Mouse (Mus musculus): ENCODE measurements around the gene Fam19a4.
"Not testable (repeated sequence)": the region's sequence is repeated elsewhere in the genome, so short reads cannot be mapped to it uniquely, and the experiment has no call there.

Gene Fam19a4

DNA sequence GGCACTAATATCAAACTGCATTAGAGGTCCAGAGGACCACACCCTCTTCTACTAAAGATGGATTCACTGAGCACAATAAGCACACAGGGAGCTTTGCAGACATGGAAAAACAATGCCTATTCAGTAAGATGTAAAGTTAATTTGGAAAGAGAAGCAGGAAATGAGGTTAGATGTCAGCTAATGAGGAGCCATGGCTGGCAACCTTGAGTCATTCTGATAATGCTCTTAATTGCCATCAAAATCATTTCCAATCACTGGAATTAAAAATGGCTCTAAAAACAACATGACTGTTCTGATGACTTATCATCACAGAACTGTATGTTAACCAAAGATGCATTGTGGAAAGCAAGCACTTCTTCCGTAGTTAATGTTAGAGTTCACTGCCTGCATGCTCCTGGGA lies 68.5 kb downstream of the Fam19a4 start:
- in situ Hi-C loops (cut with MboI; ENCODE audit: low sequenced_read_pairs), result loop anchor here (25.0 kb wide), 1 partner anchor 1529 kb away; no protein-coding TSS in a partner anchor

DNA sequence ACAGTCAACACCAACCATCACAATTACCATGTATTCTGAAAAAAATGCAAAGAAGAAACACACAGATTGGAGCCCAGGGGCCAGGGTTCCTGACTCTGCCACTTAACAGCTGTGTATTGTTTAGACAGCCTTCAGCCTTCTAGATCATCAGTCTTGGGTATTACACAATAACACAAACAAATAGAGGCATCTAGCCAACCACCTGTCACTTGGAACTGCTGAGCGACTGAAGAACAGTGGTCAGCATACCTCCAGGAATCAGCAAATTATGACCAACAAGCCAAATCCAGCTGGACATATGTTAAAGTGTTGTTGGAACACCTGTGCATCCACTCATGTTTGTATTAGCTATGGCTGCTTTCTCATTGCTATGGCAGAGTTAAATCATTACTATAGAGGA lies 82.7 kb downstream of the Fam19a4 start:
- in situ Hi-C loops (cut with MboI; ENCODE audit: low sequenced_read_pairs), result loop anchor here (25.0 kb wide), 1 partner anchor 1515 kb away; no protein-coding TSS in a partner anchor

DNA sequence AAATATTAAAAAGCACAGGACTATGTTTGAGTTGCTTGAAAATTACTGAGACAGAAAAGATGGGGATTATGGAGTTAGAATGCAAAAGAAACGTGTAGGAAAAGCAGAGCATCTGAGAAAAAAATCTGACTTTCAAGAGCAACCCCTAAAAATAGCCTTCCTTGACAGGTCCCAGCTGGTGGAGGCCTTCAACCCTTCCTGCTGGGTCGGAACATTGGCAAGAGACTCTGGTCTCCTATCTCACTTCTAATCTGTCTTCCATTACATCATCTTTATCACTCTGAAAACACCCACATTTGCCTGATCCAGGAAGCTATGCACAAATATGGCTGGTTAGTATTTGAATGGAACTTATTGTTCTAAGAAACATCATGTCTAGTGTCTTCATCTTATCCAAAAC lies 115.4 kb downstream of the Fam19a4 start:
- in situ Hi-C loops (cut with MboI; ENCODE audit: low sequenced_read_pairs), result no loop called here

DNA sequence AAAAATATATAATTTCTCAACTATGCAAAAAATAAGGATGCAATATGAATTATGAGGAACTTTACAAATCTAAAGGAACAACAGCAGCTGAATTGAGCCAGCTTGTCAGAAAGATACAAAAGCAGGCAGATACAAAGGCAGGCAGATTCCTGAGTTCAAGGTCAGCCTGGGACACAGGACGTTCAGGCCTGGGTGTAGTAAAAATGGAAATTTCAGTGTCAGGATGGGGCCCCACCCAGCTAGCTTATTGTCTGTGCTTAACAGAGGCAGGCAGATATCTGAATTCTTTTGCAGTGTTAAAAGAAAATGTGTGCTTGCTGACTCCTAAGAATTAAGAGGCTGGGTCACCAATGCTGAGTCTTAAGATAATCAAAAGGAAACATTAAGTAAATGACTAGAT lies 124.4 kb downstream of the Fam19a4 start:
- in situ Hi-C loops (cut with MboI; ENCODE audit: low sequenced_read_pairs), result no loop called here

DNA sequence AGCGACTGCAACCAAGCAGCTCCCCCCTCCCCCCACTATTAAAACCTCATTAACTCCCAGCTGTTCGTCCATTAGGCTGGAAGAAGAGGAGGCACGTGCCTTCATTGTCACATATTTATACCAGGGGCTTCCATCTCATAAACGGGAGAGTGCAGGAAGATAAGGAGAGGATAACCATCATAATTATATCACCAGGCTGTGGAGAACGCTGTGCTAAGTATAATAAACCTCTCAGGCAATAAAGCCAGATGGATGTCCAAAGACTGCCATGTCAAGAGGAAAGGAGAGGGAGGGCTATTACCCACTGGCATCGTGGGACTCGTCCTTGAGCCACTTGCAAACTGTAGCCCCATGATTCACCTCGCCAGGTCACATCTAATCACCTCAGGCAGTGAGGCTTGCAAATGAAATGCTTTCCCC lies 151.1 kb downstream of the Fam19a4 start:
- in situ Hi-C loops (cut with MboI; ENCODE audit: low sequenced_read_pairs), result no loop called here

DNA sequence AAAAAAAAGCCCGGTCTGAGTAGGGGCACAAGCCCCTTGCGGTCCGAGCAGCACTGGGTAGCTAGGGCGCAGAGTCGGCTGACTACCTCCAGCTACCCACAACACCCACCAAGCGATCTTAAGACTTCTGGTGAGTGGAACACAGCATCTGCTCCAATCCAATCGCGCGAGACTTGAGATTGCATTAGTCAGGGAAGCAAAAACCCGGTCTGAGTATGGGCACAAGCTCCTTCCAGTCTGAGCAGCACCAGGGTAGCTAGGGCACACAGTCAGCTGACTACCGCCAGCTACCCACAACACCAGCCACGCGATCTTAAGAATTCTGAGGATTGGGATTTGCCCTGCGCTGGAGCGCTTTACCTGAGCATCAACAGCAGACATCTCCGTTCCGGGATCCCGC lies 183.1 kb downstream of the Fam19a4 start:
- in situ Hi-C loops (cut with MboI; ENCODE audit: low sequenced_read_pairs), result not testable (repeated sequence)

DNA sequence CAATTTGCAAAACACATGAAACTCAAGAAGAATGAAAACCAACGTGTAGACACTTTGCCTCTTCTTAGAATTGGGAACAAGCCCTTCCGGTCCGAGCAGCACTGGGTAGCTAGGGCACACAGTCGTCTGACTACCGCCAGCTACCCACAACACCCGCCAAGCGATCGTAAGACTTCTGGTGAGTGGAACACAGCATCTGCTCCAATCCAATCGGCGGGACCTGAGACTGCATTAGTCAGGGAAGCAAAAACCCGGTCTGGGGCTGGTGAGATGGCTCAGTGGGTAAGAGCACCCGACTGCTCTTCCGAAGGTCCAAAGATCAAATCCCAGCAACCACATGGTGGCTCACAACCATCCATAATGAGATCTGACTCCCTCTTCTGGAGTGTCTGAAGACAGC lies 183.6 kb downstream of the Fam19a4 start:
- in situ Hi-C loops (cut with MboI; ENCODE audit: low sequenced_read_pairs), result not testable (repeated sequence)

DNA sequence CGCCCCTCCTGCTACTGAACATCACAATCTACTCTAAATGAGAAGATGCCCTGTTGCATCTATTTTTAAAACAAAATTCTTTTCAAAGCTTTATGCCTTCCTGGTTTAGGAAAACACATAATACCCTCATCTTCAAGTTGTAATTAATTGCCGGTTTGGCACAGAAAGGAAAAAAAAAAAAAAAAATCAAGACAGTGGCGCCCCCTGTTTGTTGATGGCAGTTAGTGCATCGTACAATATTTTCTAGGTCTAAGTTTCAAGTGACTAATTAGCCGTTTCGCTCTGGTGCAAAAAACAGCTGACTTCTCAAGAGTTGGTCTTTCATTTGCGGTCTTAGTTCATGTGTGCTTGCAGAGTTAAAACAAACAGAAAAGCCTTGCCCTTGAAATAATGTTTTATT lies 207.1 kb downstream of the Fam19a4 start:
- in situ Hi-C loops (cut with MboI; ENCODE audit: low sequenced_read_pairs), result no loop called here

DNA sequence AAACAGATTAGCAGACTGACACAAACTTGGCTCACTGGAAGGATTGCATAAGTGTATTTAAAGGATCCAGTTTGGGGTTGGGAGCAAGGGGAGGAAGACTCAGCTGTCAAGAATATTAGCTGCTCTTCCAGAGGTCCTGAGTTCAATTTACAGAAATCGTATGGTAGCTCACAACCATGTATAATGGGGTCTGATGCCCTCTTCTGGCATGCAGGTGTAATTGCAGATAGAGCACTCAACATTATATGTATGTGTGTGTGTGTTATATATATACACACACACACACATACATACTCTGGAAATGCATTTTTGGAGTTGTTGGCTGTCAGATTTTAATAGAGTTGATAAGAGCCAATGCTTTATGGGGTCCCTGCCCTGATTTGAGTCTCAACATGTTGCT lies 216.3 kb downstream of the Fam19a4 start:
- in situ Hi-C loops (cut with MboI; ENCODE audit: low sequenced_read_pairs), result no loop called here

DNA sequence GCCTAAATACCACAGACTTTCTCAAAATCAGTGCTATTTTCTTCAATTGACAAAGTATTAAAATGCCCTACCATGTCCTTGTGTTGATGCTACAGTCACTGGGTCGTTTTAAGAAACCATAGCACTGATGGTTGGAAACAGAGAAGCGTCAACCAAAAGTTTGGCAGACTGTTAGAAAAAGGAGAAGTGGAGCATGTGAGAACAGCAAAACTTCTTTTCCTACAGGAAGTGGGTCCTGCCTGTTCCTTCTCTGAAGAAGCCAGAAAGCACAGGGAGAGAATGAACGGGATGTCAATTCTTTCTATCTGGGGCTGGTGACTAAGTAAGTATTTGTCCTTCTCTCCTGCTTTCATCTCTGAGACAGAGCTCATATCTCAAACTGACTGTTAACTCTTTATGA lies 219.6 kb downstream of the Fam19a4 start:
- in situ Hi-C loops (cut with MboI; ENCODE audit: low sequenced_read_pairs), result no loop called here

DNA sequence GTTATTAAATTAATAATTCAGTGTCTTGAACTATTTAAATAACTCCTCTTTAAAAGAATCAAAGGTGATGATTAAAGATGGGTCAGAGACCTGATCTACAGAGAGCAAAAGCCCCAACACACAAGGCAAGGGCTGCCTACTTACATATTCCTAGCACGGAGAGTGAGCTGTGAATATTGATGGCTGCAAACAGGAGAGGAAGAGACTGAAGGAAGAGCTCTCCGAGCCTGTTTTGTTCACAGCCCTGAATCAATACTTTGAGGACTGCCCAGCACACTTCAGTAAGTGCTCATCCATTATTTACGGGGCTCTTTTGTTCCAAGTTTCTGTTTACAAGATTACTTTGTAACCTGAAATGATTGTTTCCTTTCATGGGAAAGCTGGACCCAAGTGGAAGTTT lies 233.6 kb downstream of the Fam19a4 start:
- in situ Hi-C loops (cut with MboI; ENCODE audit: low sequenced_read_pairs), result no loop called here

DNA sequence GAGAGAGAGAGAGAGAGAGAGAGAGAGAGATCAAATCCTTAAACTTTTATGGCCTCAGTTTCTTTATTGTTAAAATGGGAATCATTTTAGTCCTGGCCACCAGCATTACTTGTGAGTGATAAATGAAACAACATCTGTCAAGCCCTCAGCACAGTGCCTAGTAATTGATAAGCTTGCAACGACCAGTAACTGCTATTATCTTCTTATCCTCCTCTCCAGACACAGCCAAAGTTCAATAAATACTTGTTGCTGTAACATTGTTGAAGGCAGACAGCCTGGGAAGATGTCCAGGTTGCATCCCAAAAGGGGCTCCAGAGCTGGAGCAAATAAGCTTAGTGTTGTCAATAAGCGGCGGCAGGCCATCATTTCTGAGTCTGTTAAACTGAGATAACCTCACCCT lies 257.2 kb downstream of the Fam19a4 start:
- in situ Hi-C loops (cut with MboI; ENCODE audit: low sequenced_read_pairs), result no loop called here

DNA sequence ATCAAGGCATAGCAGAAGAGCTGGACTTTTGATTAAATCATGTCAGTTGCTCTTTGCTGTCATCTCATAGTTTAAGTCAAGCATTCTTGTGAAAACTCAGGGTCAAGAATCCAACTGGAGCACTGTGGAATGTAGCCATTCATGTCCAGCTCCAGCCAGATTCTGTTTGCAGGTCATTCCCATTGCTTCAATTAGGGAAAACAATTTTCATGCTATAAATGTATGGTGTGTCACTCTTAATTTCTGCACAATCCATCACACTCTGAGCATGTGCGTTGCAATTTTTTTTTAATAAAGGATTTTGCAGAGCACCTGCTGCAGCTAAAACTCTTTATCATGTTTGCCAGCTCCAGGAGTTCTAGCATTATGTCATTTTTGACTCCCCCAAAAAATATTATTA lies 261.5 kb downstream of the Fam19a4 start:
- in situ Hi-C loops (cut with MboI; ENCODE audit: low sequenced_read_pairs), result no loop called here

DNA sequence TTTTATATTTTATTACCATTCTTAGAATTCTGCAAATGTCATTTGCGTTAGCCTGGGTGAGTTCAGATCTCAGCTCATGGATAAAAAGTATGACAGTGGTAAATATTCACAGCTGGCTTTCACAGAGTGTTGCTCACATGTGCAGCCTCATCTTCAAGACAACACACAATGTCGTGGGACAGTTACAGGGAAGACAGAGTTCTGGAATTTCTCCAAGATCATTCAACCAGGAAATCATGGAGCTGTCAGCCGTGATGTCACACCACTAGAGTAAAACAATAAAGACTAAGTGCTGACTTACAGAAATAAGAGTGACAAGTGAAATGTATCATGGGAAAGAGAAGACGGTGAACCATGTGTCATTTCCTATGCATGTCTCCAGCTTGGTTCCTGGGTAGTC lies 262.8 kb downstream of the Fam19a4 start:
- in situ Hi-C loops (cut with MboI; ENCODE audit: low sequenced_read_pairs), result no loop called here
